Mouse (Mus musculus): Measurements from ENCODE around the gene Nsmf.

DNA sequence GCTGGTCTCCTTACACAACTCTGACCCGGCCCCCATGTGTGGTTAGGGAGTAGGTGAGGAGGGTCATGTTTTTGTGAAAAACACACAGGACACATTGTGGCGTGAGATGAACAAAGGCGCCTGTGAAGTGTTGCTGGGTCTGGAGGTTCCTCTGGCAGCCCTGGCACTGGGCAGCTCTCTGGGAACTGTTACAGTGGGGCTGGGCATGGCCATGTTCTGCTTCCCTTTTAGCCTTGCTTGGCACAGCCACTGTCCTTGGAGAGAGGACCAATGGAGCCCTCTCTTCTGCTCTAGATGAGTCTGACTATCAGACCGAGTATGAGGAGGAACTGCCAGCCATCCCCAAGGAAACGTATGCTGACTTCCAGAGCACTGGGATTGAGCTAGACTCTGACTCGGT, 1.1 kb upstream of the Nsmf start:
- TF ChIP-seq CTCF (conservative IDR thresholded peaks at IDR 0.05; ENCODE audit: low read length) (no peak), NANOG (IDR thresholded peaks at IDR 0.05; ENCODE audit: borderline replicate concordance, low read length) (no peak), POU5F1 (IDR thresholded peaks at IDR 0.05; ENCODE audit: borderline replicate concordance, low read length) (no peak)

Data from E14TG2a.4 (cell line).